Mouse (Mus musculus) embryonic fibroblast, embryonic 13.5 days (primary cell): Measurements from ENCODE around the gene Zbtb37. TPM values are rescaled to one million over a fixed set of nuclear protein-coding genes. Genes with fewer than 3 reads are reported as not detected.
"Not testable (repeated sequence)": the region's sequence is repeated elsewhere in the genome, so short reads cannot be mapped to it uniquely, and the experiment has no call there.

Experiments used
- H3K27ac ChIP-seq: 2 replicates; pipeline ENCODE4 v1.5.1; 2012; ENCODE audit warnings: low read length, control low read depth, inconsistent platforms; ENCODE audit not compliant: insufficient read depth
- H3K4me1 ChIP-seq: 2 replicates; pipeline ENCODE4 v1.6.1; 2011; ENCODE audit warnings: low read length; ENCODE audit not compliant: control insufficient read depth, insufficient read depth
- H3K4me3 ChIP-seq: 2 replicates; pipeline ENCODE4 v1.5.1; 2011; ENCODE audit warnings: mild to moderate bottlenecking, control low read depth, low read length; ENCODE audit not compliant: insufficient read depth
- CTCF ChIP-seq: IDR thresholded peaks from 2 replicates; pipeline ENCODE4 v1.5.1; 2011; ENCODE audit warnings: mild to moderate bottlenecking, control low read depth, low read length, moderate library complexity, borderline replicate concordance; ENCODE audit not compliant: insufficient read depth
- POLR2A ChIP-seq: IDR thresholded peaks from 2 replicates; pipeline ENCODE4 v1.6.1; 2011; ENCODE audit warnings: low read depth, mild to moderate bottlenecking, control low read depth, low read length, moderate library complexity
- polyA plus RNA-seq: library from polyadenylated mRNA; stranded (reverse); fragments of >200 nt; gene quantifications from 2 replicates; pipeline ENCODE4 v1.2.4, GENCODE M21; 2011; ENCODE audit warnings: low read depth; ENCODE audit not compliant: missing spikeins, insufficient read length

The Zbtb37 gene
- polyA plus RNA-seq, 1 experiment: 11.2 TPM

DNA sequence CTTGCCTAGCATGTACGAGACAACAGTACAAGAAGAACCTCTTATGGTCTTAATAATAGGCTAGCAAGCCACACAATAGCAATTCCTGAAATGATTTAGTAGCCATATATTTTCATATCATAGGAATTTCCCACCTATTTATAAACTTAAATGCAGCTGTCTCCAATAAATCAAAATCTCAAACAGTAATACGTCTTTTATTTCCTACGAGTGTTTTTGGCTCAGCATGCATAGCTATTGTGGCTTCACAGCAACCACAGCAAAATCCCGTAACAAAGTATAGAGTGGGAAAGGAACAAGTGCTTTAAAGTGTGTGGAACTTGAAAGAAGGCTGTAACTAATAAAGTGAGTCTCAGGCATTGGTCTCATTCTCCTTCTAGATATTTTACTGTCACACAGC, 24.2 kb downstream of the Zbtb37 start:
- no peaks in the 10 kb centered on the region for H3K4me1 ChIP-seq
- TF ChIP-seq POLR2A (no peak), CTCF (no peak)
- H3K4me3 ChIP-seq: no peak overlapping the region
- no peak overlapping the region for H3K27ac ChIP-seq

- no peak for TF ChIP-seq CTCF
- no peak for TF ChIP-seq POLR2A
- Histone ChIP-seq H3K27ac (no peak overlapping the region), H3K4me1 (no peaks in the 10 kb centered on the region), H3K4me3 (no peak overlapping the region)
These were observed 26.6 kb downstream of the Zbtb37 start for GRCm38 (mm10) chr1:161008038-161008437.

DNA sequence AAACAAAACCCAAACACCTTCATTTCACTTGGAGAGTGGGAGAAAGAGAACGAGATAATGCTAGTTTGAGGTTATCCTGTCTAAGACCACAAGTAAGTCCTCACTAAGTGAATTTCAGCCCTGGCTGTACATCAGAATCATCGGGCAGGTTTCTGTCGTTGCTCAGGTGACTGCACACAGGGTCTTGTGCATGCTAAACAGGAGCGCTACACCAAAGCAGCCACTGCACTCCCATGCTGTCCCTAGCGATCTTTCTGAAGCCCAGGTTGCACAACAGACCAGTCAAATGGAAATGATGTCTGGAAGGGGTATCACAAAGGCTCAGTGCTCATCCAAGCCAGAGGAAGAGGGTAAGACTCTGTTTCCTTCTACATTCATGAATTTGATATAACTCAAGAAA, 28.2 kb downstream of the Zbtb37 start:
- H3K4me3 ChIP-seq: no peak overlapping the region
- TF ChIP-seq POLR2A: no peak
- TF ChIP-seq CTCF: no peak
- H3K4me1 ChIP-seq: no peaks in the 10 kb centered on the region
- no peak overlapping the region for H3K27ac ChIP-seq

GRCm38 (mm10) chr1:161005526-161005925, 29.1 kb downstream of the Zbtb37 start:
- Histone ChIP-seq H3K4me1 (no peaks in the 10 kb centered on the region), H3K4me3 (no peak overlapping the region), H3K27ac (no peak overlapping the region)
- no peak for TF ChIP-seq CTCF
- no peak for TF ChIP-seq POLR2A

DNA sequence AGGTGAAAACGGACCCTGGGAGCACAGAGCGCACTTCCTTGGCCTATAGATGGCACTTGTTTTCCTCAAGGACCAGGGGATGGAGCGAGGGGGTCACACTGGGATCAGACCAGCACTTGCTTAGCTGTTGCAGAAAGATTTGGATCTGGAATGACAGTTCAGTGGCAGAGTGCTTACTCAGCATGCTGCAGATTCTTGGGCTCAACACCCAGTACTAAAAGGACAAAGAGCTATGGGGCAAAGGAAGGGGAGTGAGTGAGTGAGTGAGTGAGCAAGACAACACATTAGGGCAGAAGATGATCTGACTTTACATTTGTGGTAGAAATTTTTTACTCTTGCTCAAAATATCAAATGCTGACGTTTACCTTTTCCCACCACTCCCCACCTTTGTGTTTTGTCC, 29.7 kb downstream of the Zbtb37 start:
- no peak overlapping the region for H3K4me3 ChIP-seq
- H3K27ac ChIP-seq: no peak overlapping the region
- TF ChIP-seq POLR2A: no peak
- H3K4me1 ChIP-seq: no peaks in the 10 kb centered on the region

DNA sequence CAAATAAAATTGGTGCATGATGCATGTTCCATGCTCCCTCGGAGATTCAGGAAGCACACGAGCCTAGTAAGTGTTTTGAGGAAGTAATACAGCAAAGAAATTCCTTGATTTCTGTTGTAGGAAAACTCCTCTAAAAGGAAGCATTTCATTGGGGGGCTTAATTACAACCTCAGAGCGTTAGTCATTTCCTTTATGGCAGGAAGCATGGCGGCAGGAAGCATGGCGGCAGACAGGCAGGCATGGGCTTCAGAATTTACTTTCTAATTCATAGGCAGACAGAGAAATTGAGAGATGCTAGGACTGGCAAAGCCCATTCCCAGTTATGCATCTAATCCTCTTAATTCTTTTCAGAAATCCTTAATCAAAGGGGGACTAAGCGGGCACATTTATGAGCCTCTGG, 40.8 kb downstream of the Zbtb37 start:
- Histone ChIP-seq H3K27ac (no peak overlapping the region), H3K4me1 (no peaks in the 10 kb centered on the region), H3K4me3 (no peak overlapping the region)
- TF ChIP-seq POLR2A (no peak), CTCF (no peak)

- H3K4me1 ChIP-seq: no peaks in the 10 kb centered on the region
- no peak overlapping the region for H3K4me3 ChIP-seq
- TF ChIP-seq CTCF: no peak
- TF ChIP-seq POLR2A: no peak
- no peak overlapping the region for H3K27ac ChIP-seq
These were observed 45.3 kb downstream of the Zbtb37 start for GRCm38 (mm10) chr1:160989395-160989794.

DNA sequence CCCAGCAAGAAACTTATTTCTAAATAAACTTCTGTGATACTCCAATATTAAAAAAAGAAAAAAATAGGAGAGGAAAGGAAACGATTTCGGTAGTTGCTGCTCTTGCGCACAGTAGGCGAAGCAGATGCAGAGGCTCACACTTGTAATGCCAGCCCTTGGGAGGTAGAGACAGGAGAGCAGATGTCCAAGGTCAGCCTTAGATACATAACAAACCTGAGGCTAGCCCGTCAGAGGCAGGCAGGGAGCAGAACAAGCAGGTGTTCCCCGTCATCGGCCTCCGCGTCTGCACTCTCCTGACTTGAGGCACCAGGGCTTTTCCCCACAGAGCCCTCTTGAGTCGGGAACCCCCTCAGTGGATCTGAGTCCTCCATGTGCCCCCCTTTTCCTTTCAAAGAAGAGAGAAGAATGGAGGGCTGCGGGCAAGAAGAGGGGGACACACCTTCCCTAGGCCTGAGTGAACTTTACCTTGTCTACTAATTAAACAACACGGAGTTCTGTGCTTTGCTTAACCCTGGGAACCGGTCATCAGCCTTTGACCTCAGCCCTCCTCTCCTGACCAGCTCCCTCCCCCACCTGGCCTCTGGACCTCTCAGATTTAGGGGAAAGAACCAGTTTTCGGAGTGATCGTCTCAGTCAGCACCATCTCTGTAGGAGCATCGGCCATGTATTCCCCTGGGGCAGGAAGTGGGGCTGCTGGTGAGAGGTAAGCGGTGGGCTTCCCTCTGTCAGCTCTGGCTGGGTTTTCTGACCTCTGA, 47.6 kb downstream of the Zbtb37 start:
- Histone ChIP-seq H3K4me1 (no peaks in the 10 kb centered on the region), H3K27ac (no peak overlapping the region), H3K4me3 (no peak overlapping the region)
- TF ChIP-seq CTCF (no peak), POLR2A (no peak)

DNA sequence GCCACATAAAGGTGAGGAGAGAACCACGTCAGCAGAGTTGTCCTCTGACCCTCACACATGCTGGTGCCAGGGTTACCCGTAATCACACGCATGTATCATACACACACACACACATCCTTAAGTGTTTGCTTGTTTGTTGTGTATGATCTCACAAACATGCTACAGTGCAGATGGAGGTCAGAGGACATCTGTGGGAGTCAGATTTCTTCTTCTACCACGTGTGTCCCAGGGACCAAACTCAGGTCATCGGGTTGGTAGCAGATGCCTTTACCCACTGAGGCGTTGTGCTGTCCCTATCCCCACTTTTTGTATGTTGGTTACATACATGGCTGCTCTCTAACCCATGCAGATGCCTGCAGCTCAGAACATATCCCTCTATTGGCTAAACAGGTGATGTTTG, 49.2 kb downstream of the Zbtb37 start:
- Histone ChIP-seq H3K4me1 (no peaks in the 10 kb centered on the region), H3K27ac (no peak overlapping the region), H3K4me3 (no peak overlapping the region)
- TF ChIP-seq POLR2A (no peak), CTCF (no peak)

DNA sequence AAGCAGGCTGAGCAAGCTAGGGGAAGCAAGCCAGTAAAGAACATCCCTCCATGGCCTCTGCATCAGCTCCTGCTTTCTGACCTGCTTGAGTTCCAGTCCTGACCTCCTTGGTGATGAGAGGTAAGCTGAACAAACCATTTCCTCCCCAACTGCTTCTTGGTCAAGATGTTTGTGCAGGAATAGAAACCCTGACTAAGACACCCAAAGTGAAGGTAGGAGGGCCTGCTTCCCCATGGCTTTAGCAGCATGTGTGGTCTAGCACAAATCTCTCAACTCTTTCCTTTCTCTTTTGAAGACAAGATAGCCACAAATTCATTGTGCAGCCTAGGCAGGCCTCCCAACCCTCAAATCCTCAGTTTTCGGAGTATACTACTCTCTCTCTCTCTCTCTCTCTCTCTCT, 49.9 kb downstream of the Zbtb37 start:
- H3K27ac ChIP-seq, H3K4me3 ChIP-seq, H3K4me1 ChIP-seq: not testable (repeated sequence)

- no peak overlapping the region for H3K27ac ChIP-seq
- H3K4me3 ChIP-seq: no peak overlapping the region
- H3K4me1 ChIP-seq: no peaks in the 10 kb centered on the region
- TF ChIP-seq CTCF: no peak
- no peak for TF ChIP-seq POLR2A
These were observed 51.8 kb downstream of the Zbtb37 start for GRCm38 (mm10) chr1:160982887-160983286.
